Mouse (Mus musculus) heart, adult 9 months (tissue): Measurements from ENCODE around the gene Disp3.

Source experiments
- DNase-seq, 2 experiments: peaks; one replicate each; pipeline ENCODE4 v3.0.0; 2022; ENCODE audit warnings: low spot score in 2 of 2

Gene Disp3

GRCm38 (mm10) chr4:148288055-148288549 lies 337 bp upstream of the Disp3 start:
- peak; percentile 53 to 72 for DNase-seq

- no peak for DNase-seq
These were observed 724 bp downstream of the Disp3 start for GRCm38 (mm10) chr4:148287041-148287440.

- DNase-seq, result no peak
These were observed 1.3 kb downstream of the Disp3 start for GRCm38 (mm10) chr4:148286226-148287031.

GRCm38 (mm10) chr4:148284219-148284618 lies 3.5 kb downstream of the Disp3 start:
- no peak for DNase-seq

- no peak for DNase-seq
These were observed 10.8 kb downstream of the Disp3 start for GRCm38 (mm10) chr4:148276816-148277491.

GRCm38 (mm10) chr4:148274671-148275070 lies 13.1 kb downstream of the Disp3 start:
- DNase-seq, result no peak

- DNase-seq, result no peak
These were observed 14.5 kb downstream of the Disp3 start for GRCm38 (mm10) chr4:148273229-148273628.

GRCm38 (mm10) chr4:148271656-148272055 lies 16.1 kb downstream of the Disp3 start:
- DNase-seq, result no peak

GRCm38 (mm10) chr4:148266973-148267507 lies 20.7 kb downstream of the Disp3 start:
- DNase-seq, result no peak

- DNase-seq, result no peak
These were observed 27.8 kb downstream of the Disp3 start for GRCm38 (mm10) chr4:148259941-148260340.

GRCm38 (mm10) chr4:148249341-148249740 lies 38.4 kb downstream of the Disp3 start:
- DNase-seq, result no peak

- DNase-seq, result no peak
These were observed 47.4 kb downstream of the Disp3 start for GRCm38 (mm10) chr4:148240387-148240786.

GRCm38 (mm10) chr4:148239474-148240130 lies 48.2 kb downstream of the Disp3 start:
- DNase-seq, result no peak

- no peak for DNase-seq
These were observed 48.8 kb downstream of the Disp3 start for GRCm38 (mm10) chr4:148238919-148239318.

GRCm38 (mm10) chr4:148238218-148238617 lies 49.5 kb downstream of the Disp3 start:
- no peak for DNase-seq

GRCm38 (mm10) chr4:148236664-148237063 lies 51.1 kb downstream of the Disp3 start:
- no peak for DNase-seq

GRCm38 (mm10) chr4:148233061-148233460 lies 54.7 kb downstream of the Disp3 start:
- no peak for DNase-seq

- DNase-seq, result no peak
These were observed 55.1 kb downstream of the Disp3 start for GRCm38 (mm10) chr4:148232615-148233014.

- no peak for DNase-seq
These were observed 55.6 kb downstream of the Disp3 start for GRCm38 (mm10) chr4:148232124-148232523.

- peak; percentile 4 to 12 for DNase-seq
These were observed 58.1 kb downstream of the Disp3 start for GRCm38 (mm10) chr4:148229646-148230045.

- DNase-seq, result no peak
These were observed 64.8 kb downstream of the Disp3 start for GRCm38 (mm10) chr4:148222983-148223382.

GRCm38 (mm10) chr4:148220656-148221055 lies 67.1 kb downstream of the Disp3 start:
- no peak for DNase-seq
